Mouse (Mus musculus) kidney, embryonic 15.5 days (tissue): Measurements from ENCODE around the gene 2010111I01Rik. TPM values are rescaled to one million over a fixed set of nuclear protein-coding genes. Genes with fewer than 3 reads are reported as not detected.
"Not testable (repeated sequence)": the region's sequence is repeated elsewhere in the genome, so short reads cannot be mapped to it uniquely, and the experiment has no call there.

Experiments used
- ATAC-seq: fragments of 200-750 bp; cut with Nextera tagmentation; replicated peaks from 2 replicates; pipeline ENCODE4 v1.8.0; 2017; ENCODE audit warnings: moderate TSS enrichment; ENCODE audit not compliant: low FRiP score
- H3K27ac ChIP-seq: fragments of 300-500 bp; sonication (generic); 2 replicates; pipeline ENCODE4 v1.5.1; 2015; ENCODE audit warnings: mild to moderate bottlenecking, inconsistent platforms
- H3K27me3 ChIP-seq: fragments of 300-500 bp; sonication (generic); 2 replicates; pipeline ENCODE4 v1.6.1; 2015; ENCODE audit warnings: inconsistent platforms
- H3K36me3 ChIP-seq: fragments of 300-500 bp; sonication (generic); 2 replicates; pipeline ENCODE4 v1.6.1; 2015; ENCODE audit warnings: inconsistent platforms
- H3K4me1 ChIP-seq: fragments of 300-500 bp; sonication (generic); 2 replicates; pipeline ENCODE4 v1.6.1; 2015; ENCODE audit warnings: inconsistent platforms
- H3K4me2 ChIP-seq: fragments of 300-500 bp; sonication (generic); 2 replicates; pipeline ENCODE4 v1.6.1; 2015; ENCODE audit warnings: moderate library complexity, mild to moderate bottlenecking, inconsistent platforms
- H3K4me3 ChIP-seq: fragments of 300-500 bp; sonication (generic); replicated peaks from 2 replicates; pipeline ENCODE4 v1.5.1; 2015; ENCODE audit warnings: mild to moderate bottlenecking, inconsistent platforms
- H3K9ac ChIP-seq: fragments of 300-500 bp; sonication (generic); 2 replicates; pipeline ENCODE4 v1.6.1; 2015; ENCODE audit warnings: mild to moderate bottlenecking, inconsistent platforms
- H3K9me3 ChIP-seq: fragments of 300-500 bp; sonication (generic); replicated peaks from 2 replicates; pipeline ENCODE4 v1.6.1; 2016; ENCODE audit warnings: inconsistent platforms
- WGBS: fragments of 180-500 bp; shearing (Covaris S2); methylation state at CpG from one replicate; pipeline ENCODE4 v1.1.7; 2015; ENCODE audit warnings: mixed read lengths; 5-methylcytosine and 5-hydroxymethylcytosine counted together
- polyA plus RNA-seq: library from polyadenylated mRNA; unstranded; fragments of >200 nt; fragmentation: Nextera tagmentation; extraction: Ambion mirVana; gene quantifications from 2 replicates; pipeline ENCODE4 v1.2.1, GENCODE M21; 2015

2010111I01Rik gene
- polyA plus RNA-seq, 1 experiment from 2014 or later = 128 TPM

- H3K9me3 ChIP-seq = no peaks in the 10 kb centered on the region
- no peaks in the 10 kb centered on the region for H3K27me3 ChIP-seq
- H3K4me1 ChIP-seq = peaks cover 41% of the 10 kb centered on the region
- H3K9ac ChIP-seq = no peak overlapping the region
- H3K4me2 ChIP-seq = no peak overlapping the region
- no peak for ATAC-seq
- peaks cover 15% of the 10 kb centered on the region for H3K36me3 ChIP-seq
- WGBS = 62% methylated on average over 1 of the region's 1 CpGs
- no peak overlapping the region for H3K4me3 ChIP-seq
- H3K27ac ChIP-seq = peak overlapping the region; percentile 81
Measured at GRCm38 (mm10) chr13:63313247-63313646, 348.6 kb downstream of the 2010111I01Rik start.

- H3K27ac ChIP-seq = peak overlapping the region; percentile 81
- peaks cover 13% of the 10 kb centered on the region for H3K36me3 ChIP-seq
- H3K4me3 ChIP-seq = no peak overlapping the region
- H3K9ac ChIP-seq = 0 out of 2 replicates have a peak overlapping the region, but pooled peaks have one; percentile 11
- WGBS = 67% methylated on average over 12 of the region's 12 CpGs
- no peaks in the 10 kb centered on the region for H3K27me3 ChIP-seq
- peak; percentile 59 for ATAC-seq
- no peak overlapping the region for H3K4me2 ChIP-seq
- H3K9me3 ChIP-seq = no peaks in the 10 kb centered on the region
- peaks cover 41% of the 10 kb centered on the region for H3K4me1 ChIP-seq
Measured at GRCm38 (mm10) chr13:63313748-63314607, 349.3 kb downstream of the 2010111I01Rik start.

- Histone ChIP-seq H3K27ac (peak overlapping the region; percentile 81), H3K4me1 (peaks cover 41% of the 10 kb centered on the region), H3K9ac (no peak overlapping the region), H3K27me3 (no peaks in the 10 kb centered on the region), H3K4me3 (no peak overlapping the region), H3K9me3 (no peaks in the 10 kb centered on the region), H3K36me3 (peaks cover 13% of the 10 kb centered on the region), H3K4me2 (no peak overlapping the region)
- peak; percentile 57 for ATAC-seq
- WGBS = 48% methylated on average over 4 of the region's 4 CpGs
Measured at GRCm38 (mm10) chr13:63314608-63314920, 349.9 kb downstream of the 2010111I01Rik start.

GRCm38 (mm10) chr13:63315111-63315510 is 350.4 kb downstream of the 2010111I01Rik start:
- not testable (repeated sequence) for H3K4me2 ChIP-seq, H3K4me3 ChIP-seq, H3K9ac ChIP-seq, H3K9me3 ChIP-seq, ATAC-seq, H3K27me3 ChIP-seq
- Histone ChIP-seq H3K4me1 (peaks cover 41% of the 10 kb centered on the region), H3K36me3 (peaks cover 13% of the 10 kb centered on the region), H3K27ac (peak overlapping the region; percentile 45; the same call in 1 of the 2 replicates)
- 96% methylated on average over 4 of the region's 4 CpGs for WGBS

GRCm38 (mm10) chr13:63315777-63316176 is 351.1 kb downstream of the 2010111I01Rik start:
- ATAC-seq = peak; percentile 28; the same call in 1 of the 2 replicates
- H3K4me3 ChIP-seq = no peak overlapping the region
- H3K27ac ChIP-seq = peak overlapping the region; percentile 78
- H3K9me3 ChIP-seq = no peaks in the 10 kb centered on the region
- H3K4me2 ChIP-seq = no peak overlapping the region
- no peaks in the 10 kb centered on the region for H3K27me3 ChIP-seq
- peaks cover 13% of the 10 kb centered on the region for H3K36me3 ChIP-seq
- WGBS = 38% methylated on average over 6 of the region's 6 CpGs
- peaks cover 41% of the 10 kb centered on the region for H3K4me1 ChIP-seq
- H3K9ac ChIP-seq = no peak overlapping the region

- 88% methylated on average over 5 of the region's 5 CpGs for WGBS
- H3K4me2 ChIP-seq = no peak overlapping the region
- H3K4me1 ChIP-seq = peaks cover 43% of the 10 kb centered on the region
- H3K9me3 ChIP-seq = no peaks in the 10 kb centered on the region
- no peak for ATAC-seq
- H3K4me3 ChIP-seq = no peak overlapping the region
- peaks cover 9% of the 10 kb centered on the region for H3K36me3 ChIP-seq
- no peak overlapping the region for H3K9ac ChIP-seq
- no peaks in the 10 kb centered on the region for H3K27me3 ChIP-seq
- H3K27ac ChIP-seq = no peak overlapping the region
Measured at GRCm38 (mm10) chr13:63316407-63316806, 351.7 kb downstream of the 2010111I01Rik start.

GRCm38 (mm10) chr13:63317681-63318104 is 353.0 kb downstream of the 2010111I01Rik start:
- no peak overlapping the region for H3K27ac ChIP-seq
- H3K9ac ChIP-seq = no peak overlapping the region
- H3K4me1 ChIP-seq = peaks cover 42% of the 10 kb centered on the region
- peaks cover 6% of the 10 kb centered on the region; the same call in 1 of the 2 replicates for H3K36me3 ChIP-seq
- no peak for ATAC-seq
- H3K27me3 ChIP-seq = no peaks in the 10 kb centered on the region
- H3K9me3 ChIP-seq = no peaks in the 10 kb centered on the region
- H3K4me3 ChIP-seq = no peak overlapping the region
- no peak overlapping the region for H3K4me2 ChIP-seq
- 62% methylated on average over 7 of the region's 7 CpGs for WGBS

- Histone ChIP-seq H3K27me3 (no peaks in the 10 kb centered on the region), H3K9ac (no peak overlapping the region), H3K9me3 (no peaks in the 10 kb centered on the region), H3K27ac (no peak overlapping the region), H3K4me2 (no peak overlapping the region), H3K4me3 (no peak overlapping the region), H3K36me3 (peaks cover 6% of the 10 kb centered on the region; the same call in 1 of the 2 replicates), H3K4me1 (peaks cover 46% of the 10 kb centered on the region)
- ATAC-seq = no peak
- 90% methylated on average over 7 of the region's 7 CpGs for WGBS
Measured at GRCm38 (mm10) chr13:63319814-63320213, 355.1 kb downstream of the 2010111I01Rik start.

- Histone ChIP-seq H3K36me3 (peaks cover 6% of the 10 kb centered on the region; the same call in 1 of the 2 replicates), H3K27ac (peak overlapping the region; percentile 56; the same call in 1 of the 2 replicates), H3K9me3 (no peaks in the 10 kb centered on the region), H3K27me3 (no peaks in the 10 kb centered on the region), H3K4me1 (peaks cover 41% of the 10 kb centered on the region), H3K9ac (no peak overlapping the region), H3K4me3 (no peak overlapping the region), H3K4me2 (no peak overlapping the region)
- ATAC-seq = peak; percentile 76
- whole genome bisulfite sequencing = 41% methylated on average over 5 of the region's 5 CpGs
Measured at GRCm38 (mm10) chr13:63321689-63322088, 357.0 kb downstream of the 2010111I01Rik start.

GRCm38 (mm10) chr13:63322756-63323155 is 358.1 kb downstream of the 2010111I01Rik start:
- ATAC-seq = no peak
- no peaks in the 10 kb centered on the region; the same call in 1 of the 2 replicates for H3K36me3 ChIP-seq
- no peaks in the 10 kb centered on the region for H3K27me3 ChIP-seq
- 78% methylated on average over 6 of the region's 6 CpGs for WGBS
- H3K9me3 ChIP-seq = no peaks in the 10 kb centered on the region
- H3K27ac ChIP-seq = peak overlapping the region; percentile 56
- peaks cover 41% of the 10 kb centered on the region for H3K4me1 ChIP-seq
- H3K4me3 ChIP-seq = no peak overlapping the region
- H3K4me2 ChIP-seq = no peak overlapping the region
- H3K9ac ChIP-seq = no peak overlapping the region

- 55% methylated on average over 9 of the region's 9 CpGs for WGBS
- Histone ChIP-seq H3K9ac (no peak overlapping the region), H3K4me2 (no peak overlapping the region), H3K27me3 (no peaks in the 10 kb centered on the region), H3K9me3 (no peaks in the 10 kb centered on the region), H3K4me1 (peaks cover 41% of the 10 kb centered on the region), H3K27ac (peak overlapping the region; percentile 56), H3K4me3 (no peak overlapping the region), H3K36me3 (no peaks in the 10 kb centered on the region; the same call in 1 of the 2 replicates)
- ATAC-seq = 0 out of 2 replicates have a peak, but pooled peaks have one; percentile 5
Measured at GRCm38 (mm10) chr13:63323286-63324075, 358.8 kb downstream of the 2010111I01Rik start.

GRCm38 (mm10) chr13:63324311-63324710 is 359.6 kb downstream of the 2010111I01Rik start:
- Histone ChIP-seq H3K9ac (no peak overlapping the region), H3K36me3 (no peaks in the 10 kb centered on the region; the same call in 1 of the 2 replicates), H3K4me3 (no peak overlapping the region), H3K4me1 (peaks cover 41% of the 10 kb centered on the region), H3K27ac (peak overlapping the region; percentile 77), H3K9me3 (no peaks in the 10 kb centered on the region), H3K27me3 (no peaks in the 10 kb centered on the region), H3K4me2 (no peak overlapping the region)
- ATAC-seq = no peak
- 28% methylated on average over 3 of the region's 3 CpGs for WGBS
